Mouse (Mus musculus) ES-E14 (cell line): Measurements from ENCODE around the gene Gm30191.

Experiments
- CHD2 ChIP-seq: IDR thresholded peaks from 2 replicates; pipeline ENCODE4 v1.6.1; 2014; ENCODE audit warnings: mild to moderate bottlenecking, low read depth, low read length, inconsistent platforms
- HCFC1 ChIP-seq: IDR thresholded peaks from 2 replicates; pipeline ENCODE4 v1.6.1; 2012; ENCODE audit warnings: low read length, inconsistent platforms, borderline replicate concordance; ENCODE audit not compliant: insufficient read depth
- ZC3H11A ChIP-seq: IDR thresholded peaks from 2 replicates; pipeline ENCODE4 v1.6.1; 2012; ENCODE audit warnings: low read depth, mild to moderate bottlenecking, inconsistent platforms, low read length, borderline replicate concordance
- ZNF384 ChIP-seq: IDR thresholded peaks from 2 replicates; pipeline ENCODE4 v1.6.1; 2012; ENCODE audit warnings: low read depth, low read length, inconsistent platforms

GRCm38 (mm10) chr4:134299498-134299810, 52.7 kb downstream of the Gm30191 start:
- TF ChIP-seq CHD2 (no peak), ZNF384 (no peak), ZC3H11A (no peak), HCFC1 (no peak)
